In genomic region chr10:126928819-126929206, GRCm38 (mm10) we compare ENCODE assay signal across 8 mouse cellular contexts. TPM values are rescaled to one million over a fixed set of nuclear protein-coding genes. Genes with fewer than 3 reads are reported as not detected.
A peak's percentile ranks its signal among the peaks of the same experiment; 100 is the strongest.
DNase-seq lines count a peak whose midpoint lies in the region; ATAC-seq lines count a peak whose summit lies in the region.

No protein-coding gene starts in this region.

- WGBS in limb, embryonic 12.5 days, result 30% methylated on average over 12 of the region's 12 CpGs
- WGBS in midbrain, embryonic 16.5 days, result 23% methylated on average over 12 of the region's 12 CpGs

- peak; percentile 70 to 91 for DNase-seq in adrenal gland, adult (ENCODE audit: inconsistent age in 2 of 2, low spot score in 1 of 2)
- DNase-seq in adrenal gland, postnatal 10 days, result no peak
- peak; percentile 65 for DNase-seq in urinary bladder, postnatal 14 days (ENCODE audit: low spot score)
- DNase-seq in urinary bladder, postnatal 10 days (ENCODE audit: low spot score), result no peak
- DNase-seq in cerebellum, adult 11 months, result no peak
- no peak for DNase-seq in B cell, adult 2 months

- no peaks in the 10 kb centered on the region for H3K9me3 ChIP-seq in limb, embryonic 12.5 days
- no peaks in the 10 kb centered on the region for H3K9me3 ChIP-seq in midbrain, embryonic 16.5 days (replicated peaks; ENCODE audit: control insufficient read depth, low read length, poor library complexity, severe bottlenecking)

- no peaks in the 10 kb centered on the region for H3K36me3 ChIP-seq in limb, embryonic 12.5 days
- no peaks in the 10 kb centered on the region for H3K36me3 ChIP-seq in midbrain, embryonic 16.5 days (ENCODE audit: control insufficient read depth, insufficient read depth, low read length)

- H3K27ac ChIP-seq in limb, embryonic 12.5 days, result peak overlapping the region; percentile 98
- H3K27ac ChIP-seq in midbrain, embryonic 16.5 days (ENCODE audit: low read length), result peak overlapping the region; percentile 50; the same call in 1 of the 2 replicates

- H3K4me3 ChIP-seq in limb, embryonic 12.5 days (replicated peaks), result peak overlapping the region; percentile 49
- H3K4me3 ChIP-seq in midbrain, embryonic 16.5 days (ENCODE audit: low read depth, low read length), result peak overlapping the region; percentile 59

- peaks cover 55% of the 10 kb centered on the region for H3K4me1 ChIP-seq in limb, embryonic 12.5 days (replicated peaks)
- H3K4me1 ChIP-seq in midbrain, embryonic 16.5 days (ENCODE audit: control insufficient read depth, insufficient read depth, low read length), result peaks cover 26% of the 10 kb centered on the region

- peak overlapping the region; percentile 90 for H3K4me2 ChIP-seq in limb, embryonic 12.5 days
- H3K4me2 ChIP-seq in midbrain, embryonic 16.5 days (ENCODE audit: low read length), result peak overlapping the region; percentile 93

- H3K9ac ChIP-seq in limb, embryonic 12.5 days (replicated peaks), result peak overlapping the region; percentile 70
- peak overlapping the region; percentile 76 for H3K9ac ChIP-seq in midbrain, embryonic 16.5 days (ENCODE audit: low read depth, low read length)

- no peak for ATAC-seq in limb, embryonic 12.5 days (ENCODE audit: insufficient number of reproducible peaks, insufficient read depth, low FRiP score, low TSS enrichment, low read depth)
- no peak for ATAC-seq in midbrain, embryonic 16.5 days

- peaks cover 4% of the 10 kb centered on the region; the same call in 1 of the 2 replicates for H3K27me3 ChIP-seq in limb, embryonic 12.5 days
- no peaks in the 10 kb centered on the region for H3K27me3 ChIP-seq in midbrain, embryonic 16.5 days (ENCODE audit: control insufficient read depth, insufficient read depth, low read depth, low read length)

RNA-seq across cellular contexts. Expression of gene Atp23, which starts 27.7 kb away (rescaled TPM):
- total RNA-seq in adrenal gland, postnatal 10 days (2021), result 10 to 100 TPM in 1 of 2 experiments, 1 to 10 TPM in 1; 7.4 to 11.3 TPM
- polyA plus RNA-seq in limb, embryonic 12.5 days (2016; fragmentation: Nextera tagmentation; extraction: Ambion mirVana), result 22.9 TPM in 2 replicates
- polyA plus RNA-seq in midbrain, embryonic 16.5 days (2015; fragmentation: Nextera tagmentation; extraction: Ambion mirVana), result 13.4 and 15.6 TPM in 2 replicates

RNA-seq across cellular contexts. Expression of gene Ctdsp2, which starts 49.7 kb away (rescaled TPM):
- 100 to 1,000 TPM; 137 to 168 TPM for total RNA-seq in adrenal gland, postnatal 10 days (2021)
- polyA plus RNA-seq in limb, embryonic 12.5 days (2016; fragmentation: Nextera tagmentation; extraction: Ambion mirVana), result 74.6 and 89.2 TPM in 2 replicates
- 12.0 and 13.5 TPM in 2 replicates for polyA plus RNA-seq in midbrain, embryonic 16.5 days (2015; fragmentation: Nextera tagmentation; extraction: Ambion mirVana)

Comparison
In these comparisons a context has a peak if more than half of its experiments do, and no peak if none do; other contexts are left out.
1. DNase-seq: peak in adrenal gland, adult (2 of 2) and urinary bladder, postnatal 14 days (single experiment); none in adrenal gland, postnatal 10 days (single experiment), urinary bladder, postnatal 10 days (single experiment), cerebellum, adult 11 months (single experiment) and B cell, adult 2 months (0 of 2).